ENCODE assay signal across 18 mouse cellular contexts in genomic region chr11:16941973-16942452, GRCm38 (mm10). TPM values are rescaled to one million over a fixed set of nuclear protein-coding genes. Genes with fewer than 3 reads are reported as not detected.
DNase-seq lines count a peak whose midpoint lies in the region; ATAC-seq and TF ChIP-seq lines count a peak whose summit lies in the region.
"Had no signal": no experiment of that assay in that cellular context is flagged by ENCODE, and none has a peak within 500 bp of the region (broad histone marks: within the 10 kb centered on the region; RNA-seq: fewer than 3 reads in every experiment).

No protein-coding gene starts in this region.

- no peaks in the 10 kb centered on the region for H3K4me1 ChIP-seq in lung, embryonic 14.5 days (ENCODE audit: insufficient read depth)
- H3K4me1 ChIP-seq in forebrain, embryonic 16.5 days (replicated peaks; ENCODE audit: control insufficient read depth, insufficient read depth, low read length) = peaks cover 10% of the 10 kb centered on the region
- H3K4me1 ChIP-seq in hindbrain, embryonic 15.5 days (replicated peaks) = peaks cover 10% of the 10 kb centered on the region
- H3K4me1 ChIP-seq in neural tube, embryonic 15.5 days = peaks cover 11% of the 10 kb centered on the region
- H3K4me1 ChIP-seq: embryonic facial prominence, embryonic 12.5 days had no signal

- no peak overlapping the region for H3K9ac ChIP-seq in lung, embryonic 14.5 days
- H3K9ac ChIP-seq in forebrain, embryonic 16.5 days (replicated peaks; ENCODE audit: low read depth, low read length) = no peak overlapping the region
- H3K9ac ChIP-seq in hindbrain, embryonic 15.5 days = no peak overlapping the region
- no peak overlapping the region for H3K9ac ChIP-seq in neural tube, embryonic 15.5 days (replicated peaks)
- H3K9ac ChIP-seq: embryonic facial prominence, embryonic 12.5 days had no signal

- H3K4me2 ChIP-seq in lung, embryonic 14.5 days = no peak overlapping the region
- no peak overlapping the region for H3K4me2 ChIP-seq in forebrain, embryonic 16.5 days (ENCODE audit: low read length)
- no peak overlapping the region for H3K4me2 ChIP-seq in hindbrain, embryonic 15.5 days
- no peak overlapping the region for H3K4me2 ChIP-seq in neural tube, embryonic 15.5 days
- H3K4me2 ChIP-seq: embryonic facial prominence, embryonic 12.5 days had no signal

- TF ChIP-seq CTCF in lung, embryonic 14.5 days (IDR thresholded peaks at IDR 0.05; ENCODE audit: low read depth) = no peak

- H3K27ac ChIP-seq in lung, embryonic 14.5 days (ENCODE audit: low read depth) = no peak overlapping the region
- H3K27ac ChIP-seq in forebrain, embryonic 16.5 days (ENCODE audit: low read length) = no peak overlapping the region
- peak overlapping the region; percentile 69 for H3K27ac ChIP-seq in hindbrain, embryonic 15.5 days (replicated peaks)
- H3K27ac ChIP-seq in neural tube, embryonic 15.5 days (replicated peaks) = 0 out of 2 replicates have a peak overlapping the region, but pooled peaks have one; percentile 13
- H3K27ac ChIP-seq: embryonic facial prominence, embryonic 12.5 days; heart, adult 2 months; kidney, postnatal 0 days had no signal

- H3K27me3 ChIP-seq in lung, embryonic 14.5 days (ENCODE audit: insufficient read depth, low read length) = no peaks in the 10 kb centered on the region
- no peaks in the 10 kb centered on the region for H3K27me3 ChIP-seq in forebrain, embryonic 16.5 days (replicated peaks; ENCODE audit: control insufficient read depth, insufficient read depth, low read length)
- H3K27me3 ChIP-seq in hindbrain, embryonic 15.5 days = no peaks in the 10 kb centered on the region
- no peaks in the 10 kb centered on the region for H3K27me3 ChIP-seq in neural tube, embryonic 15.5 days (replicated peaks)
- H3K27me3 ChIP-seq: embryonic facial prominence, embryonic 12.5 days had no signal

- H3K4me3 ChIP-seq in lung, embryonic 14.5 days (ENCODE audit: low read depth, low read length) = no peak overlapping the region
- no peak overlapping the region for H3K4me3 ChIP-seq in forebrain, embryonic 16.5 days (replicated peaks; ENCODE audit: low read length)
- H3K4me3 ChIP-seq in hindbrain, embryonic 15.5 days = no peak overlapping the region
- no peak overlapping the region for H3K4me3 ChIP-seq in neural tube, embryonic 15.5 days (replicated peaks)
- H3K4me3 ChIP-seq: embryonic facial prominence, embryonic 12.5 days; heart, adult 2 months; myocyte had no signal

- WGBS in lung, embryonic 14.5 days = 37% methylated on average over 4 of the region's 4 CpGs
- 47% methylated on average over 4 of the region's 4 CpGs for WGBS in forebrain, embryonic 16.5 days
- 30% methylated on average over 4 of the region's 4 CpGs for WGBS in hindbrain, embryonic 15.5 days
- WGBS in neural tube, embryonic 15.5 days = 48% methylated on average over 4 of the region's 4 CpGs

- H3K9me3 ChIP-seq in lung, embryonic 14.5 days (ENCODE audit: low read depth, low read length) = no peaks in the 10 kb centered on the region
- H3K9me3 ChIP-seq in forebrain, embryonic 16.5 days (ENCODE audit: control insufficient read depth, low read length) = no peaks in the 10 kb centered on the region
- no peaks in the 10 kb centered on the region for H3K9me3 ChIP-seq in hindbrain, embryonic 15.5 days
- no peaks in the 10 kb centered on the region for H3K9me3 ChIP-seq in neural tube, embryonic 15.5 days (replicated peaks)
- H3K9me3 ChIP-seq: embryonic facial prominence, embryonic 12.5 days had no signal

- ATAC-seq in lung, embryonic 14.5 days (ENCODE audit: insufficient read depth) = peak; percentile 56; the same call in 1 of the 2 replicates
- peak; percentile 74 for ATAC-seq in forebrain, embryonic 16.5 days
- ATAC-seq in hindbrain, embryonic 15.5 days (ENCODE audit: low FRiP score, low read depth) = peak; percentile 71; the same call in 1 of the 2 replicates
- ATAC-seq in neural tube, embryonic 15.5 days (ENCODE audit: low FRiP score) = peak; percentile 35
- ATAC-seq: CD4-positive, CD25-positive, alpha-beta regulatory T cell, adult 4 months had no signal

- H3K36me3 ChIP-seq in lung, embryonic 14.5 days (ENCODE audit: insufficient read depth) = no peaks in the 10 kb centered on the region
- H3K36me3 ChIP-seq in forebrain, embryonic 16.5 days (ENCODE audit: control insufficient read depth, insufficient read depth) = no peaks in the 10 kb centered on the region
- H3K36me3 ChIP-seq in hindbrain, embryonic 15.5 days = no peaks in the 10 kb centered on the region
- no peaks in the 10 kb centered on the region for H3K36me3 ChIP-seq in neural tube, embryonic 15.5 days
- H3K36me3 ChIP-seq: embryonic facial prominence, embryonic 12.5 days had no signal

- peak; percentile 57 for DNase-seq in lung, embryonic 14.5 days
- no peak for DNase-seq in lung, postnatal 25 days (ENCODE audit: low spot score)
- DNase-seq in urinary bladder, postnatal 25 days (ENCODE audit: low spot score) = no peak
- no peak for DNase-seq in adrenal gland, postnatal 4 days (ENCODE audit: low spot score in 2 of 2)
- DNase-seq: adrenal gland, postnatal 14 days; cerebellum, postnatal 36 days; gastrocnemius, postnatal 10 days; heart, adult 2 months; lung, adult 2 months; thymus, adult 2 months had no signal

RNA-seq across cellular contexts. Expression of gene Fbxo48, which starts 9.2 kb away (rescaled TPM):
- polyA plus RNA-seq in lung, embryonic 14.5 days (2014; fragmentation: Nextera tagmentation; extraction: Ambion mirVana) = 2.0 and 2.8 TPM in 2 replicates
- 0.91 and 1.1 TPM in 2 replicates for polyA plus RNA-seq in forebrain, embryonic 16.5 days (2015; fragmentation: Nextera tagmentation; extraction: Ambion mirVana)
- 0.43 and 0.62 TPM in 2 replicates for polyA plus RNA-seq in hindbrain, embryonic 15.5 days (2015; fragmentation: Nextera tagmentation; extraction: Ambion mirVana)
- polyA plus RNA-seq in neural tube, embryonic 15.5 days (2015; fragmentation: Nextera tagmentation; extraction: Ambion mirVana) = 0.68 and 0.72 TPM in 2 replicates
- 1 to 10 TPM; 3.4 to 4.4 TPM for total RNA-seq in adrenal gland, postnatal 4 days (2021)
- polyA plus RNA-seq: liver, adult 2 months had no signal

Comparison
In these comparisons a context has a peak if more than half of its experiments do, and no peak if none do; other contexts are left out.
1. H3K27ac ChIP-seq: peak in hindbrain, embryonic 15.5 days (single experiment) and neural tube, embryonic 15.5 days (single experiment); none in lung, embryonic 14.5 days (single experiment) and forebrain, embryonic 16.5 days (single experiment).
2. Peak in every context shown above with its lines, with median percentiles within 50 percentile points of each other: ATAC-seq.